Mouse (Mus musculus): ENCODE results near the gene Stxbp5l.

DNA sequence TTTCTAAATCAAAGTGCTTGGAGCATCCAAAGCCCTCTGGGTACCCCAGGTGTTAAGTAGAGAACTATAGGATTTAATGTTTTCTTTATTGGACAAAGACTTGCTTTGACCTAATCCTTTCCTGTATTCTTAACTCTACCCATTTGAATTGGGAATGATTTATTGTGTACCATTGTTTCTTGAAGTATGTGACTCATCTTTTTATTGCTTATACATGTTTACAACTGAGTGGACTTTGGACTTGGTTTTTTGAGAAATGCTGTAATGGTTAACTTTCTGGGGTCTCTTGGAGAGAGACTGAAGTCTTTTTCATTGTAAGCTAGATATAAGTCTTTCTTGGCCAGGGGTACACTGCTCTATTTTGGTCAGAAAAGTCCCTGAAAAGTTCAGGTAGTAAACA lies 190.6 kb downstream of the Stxbp5l start:
- no peak for TF ChIP-seq CTCF (IDR thresholded peaks at IDR 0.05)
- no peak for TF ChIP-seq EP300 (IDR thresholded peaks at IDR 0.05)
